Mouse (Mus musculus) R1 (cell line): ENCODE results near the gene Ppara.
A peak's percentile ranks its signal among the peaks of the same experiment; 100 is the strongest.

Experiments used
- DNase-seq: peaks from one replicate; pipeline ENCODE4 v3.0.0-alpha.2; 2018; ENCODE audit warnings: low read depth, low spot score

Gene Ppara

DNA sequence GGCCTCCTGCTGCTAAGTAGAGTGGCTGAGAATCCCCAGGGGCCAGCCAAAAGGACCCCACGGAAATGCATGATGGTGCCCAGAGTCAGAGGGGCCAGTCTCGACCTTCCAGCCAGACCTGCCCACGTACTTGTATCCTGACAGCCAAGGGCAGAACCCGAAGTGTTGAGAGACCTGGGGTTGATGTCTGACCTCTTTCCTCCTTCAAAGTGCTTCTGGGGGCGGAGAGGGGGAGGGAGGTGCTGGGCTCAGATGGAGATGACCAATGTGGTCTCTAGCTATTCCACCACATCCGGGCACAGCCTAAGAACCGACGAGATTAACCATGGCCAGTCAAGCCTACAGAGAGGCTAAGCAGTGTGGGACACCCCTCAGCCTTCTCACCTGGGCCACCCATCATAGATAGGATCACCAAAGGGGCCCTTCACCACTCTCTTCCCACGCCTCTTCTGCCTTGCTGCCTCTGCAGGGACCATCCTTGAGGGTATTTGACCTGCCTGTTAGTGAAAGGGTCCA, 29.7 kb upstream of the Ppara start:
- DNase-seq, result no peak

DNA sequence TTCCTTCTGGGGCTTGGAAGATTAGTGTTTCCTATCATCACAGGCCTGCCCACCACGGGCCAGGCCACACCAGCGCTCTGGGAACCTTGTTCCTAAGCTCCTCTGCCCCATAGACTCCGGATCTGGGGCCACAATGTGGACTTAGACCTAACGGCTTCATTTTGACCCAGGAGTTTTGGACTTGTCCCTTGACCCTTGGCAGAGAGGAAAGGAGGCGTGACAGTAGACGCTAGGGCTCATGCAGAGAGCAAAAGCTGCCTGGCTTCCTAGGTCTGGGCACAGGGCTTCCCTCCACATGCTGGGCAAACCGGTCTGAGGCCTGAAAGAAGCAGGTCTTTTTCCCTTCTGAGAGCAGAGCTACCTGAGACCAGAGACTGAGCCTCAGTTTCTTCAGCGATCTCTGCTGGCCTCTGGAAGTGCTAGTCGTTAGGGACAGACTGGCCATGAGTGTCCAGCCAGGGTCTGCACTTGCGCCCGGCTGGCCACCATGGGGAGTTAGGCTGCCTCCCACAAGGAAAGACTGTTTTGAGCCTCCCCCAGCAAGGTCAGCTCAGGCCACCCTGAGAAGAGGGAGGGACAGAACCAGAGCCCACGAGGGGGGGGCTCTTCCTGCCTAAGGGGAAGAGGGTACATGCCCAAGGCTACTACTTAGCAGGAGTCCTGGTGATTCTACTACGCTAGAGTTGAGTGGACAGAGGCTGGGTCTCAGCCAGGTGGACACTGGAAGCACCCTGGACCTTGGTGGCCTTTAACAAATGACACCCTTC, 29.0 kb upstream of the Ppara start:
- DNase-seq, result no peak

DNA sequence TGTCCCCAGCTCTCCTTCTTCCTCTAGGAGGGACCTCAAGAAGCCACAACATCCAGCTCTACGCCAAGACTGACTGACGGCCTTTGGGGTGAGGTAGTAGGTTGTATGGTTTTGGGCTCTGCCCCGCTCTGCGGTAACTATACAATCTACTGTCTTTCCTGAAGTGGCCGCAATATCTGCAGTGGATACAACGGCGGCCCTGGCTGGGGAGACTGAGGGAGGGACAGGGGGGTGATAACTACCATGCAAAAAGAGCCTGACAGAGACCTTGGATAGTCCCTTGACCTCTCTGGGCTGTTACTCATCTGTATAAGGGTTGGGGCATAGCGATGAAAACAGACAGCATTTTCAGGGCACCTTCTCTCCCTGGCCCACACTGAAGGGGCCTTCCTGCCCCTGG, 28.3 kb upstream of the Ppara start:
- no peak for DNase-seq

DNA sequence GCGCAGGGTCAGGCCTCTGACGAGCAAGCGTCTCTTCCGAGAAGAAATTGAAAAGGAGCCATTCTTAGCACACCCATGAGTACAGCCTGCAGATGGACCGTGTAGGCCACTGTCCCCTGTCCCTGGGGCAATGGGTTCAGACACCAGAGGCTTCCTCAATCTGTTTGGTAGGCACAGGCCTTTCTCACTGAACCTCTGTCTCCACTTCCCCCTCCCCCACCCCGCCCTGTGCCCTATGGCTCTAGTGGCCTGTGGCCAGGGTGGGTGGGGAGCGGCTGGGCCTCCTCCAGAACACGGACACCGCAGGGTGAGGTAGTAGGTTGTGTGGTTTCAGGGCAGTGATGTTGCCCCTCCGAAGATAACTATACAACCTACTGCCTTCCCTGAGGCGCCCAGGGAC, 27.8 kb upstream of the Ppara start:
- DNase-seq, result no peak

DNA sequence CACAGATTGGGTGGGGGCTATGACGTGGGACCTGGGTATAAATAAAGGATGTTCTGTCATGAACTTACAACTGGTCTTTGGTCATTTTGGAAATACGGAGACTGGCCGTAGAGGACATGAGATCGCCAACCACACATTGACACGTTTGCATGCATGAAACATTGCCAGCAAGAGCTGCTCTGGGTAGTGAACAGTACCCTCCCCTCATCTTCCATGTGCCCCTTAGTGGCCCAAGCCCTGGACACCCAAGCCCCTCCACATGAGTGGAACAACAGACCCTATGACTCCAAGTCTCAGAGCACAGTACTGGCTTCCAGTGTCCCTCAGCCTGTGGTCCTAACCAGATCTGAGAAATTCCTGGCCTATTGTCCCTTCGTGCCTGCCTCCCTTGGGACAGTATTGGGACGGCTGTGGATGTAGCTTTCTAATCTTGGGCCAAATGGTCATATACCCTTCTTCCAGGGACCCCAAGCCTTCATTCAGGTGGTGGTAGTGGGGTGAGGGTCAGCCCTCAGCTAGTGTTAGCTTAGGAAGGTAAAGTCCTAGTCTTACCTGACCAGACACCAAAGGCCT, 27.2 kb upstream of the Ppara start:
- no peak for DNase-seq

DNA sequence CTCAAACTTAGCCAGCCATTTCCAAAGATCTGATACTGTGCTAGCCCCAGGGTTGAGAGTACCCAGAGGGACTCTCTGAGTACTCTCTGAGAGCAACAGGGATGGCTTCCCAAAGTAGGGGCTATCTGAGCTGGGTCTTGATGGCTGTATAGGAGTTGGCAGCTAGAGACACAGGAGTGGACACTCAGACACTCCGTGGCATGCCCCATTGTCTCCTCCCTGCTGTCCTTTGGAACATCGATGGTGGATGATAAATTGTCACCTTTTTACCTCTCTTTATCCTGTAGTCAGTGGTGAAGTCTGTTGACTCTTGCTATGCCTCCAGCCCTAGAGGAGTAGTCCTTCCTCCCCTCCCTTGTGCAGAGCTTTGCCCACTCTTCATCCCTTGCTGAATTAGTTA, 26.6 kb upstream of the Ppara start:
- DNase-seq, result no peak

DNA sequence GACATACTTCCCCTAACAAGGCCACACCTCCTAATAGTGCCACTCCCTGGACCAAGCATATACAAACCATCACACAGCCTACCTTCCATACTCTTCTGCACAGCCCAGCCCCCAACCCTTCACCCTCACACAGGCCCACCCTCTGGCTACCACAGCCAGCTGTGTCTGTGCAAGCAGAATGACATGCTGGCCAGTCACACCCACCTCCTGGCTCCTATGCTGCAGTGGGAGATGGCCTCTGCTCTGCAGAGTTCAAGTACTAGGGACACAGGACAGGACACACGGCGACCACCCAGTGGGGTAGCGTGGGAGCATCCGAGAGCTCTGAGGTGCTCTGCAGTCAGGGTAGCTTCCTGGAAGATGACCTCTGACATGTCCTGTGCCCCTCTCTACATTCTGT, 25.9 kb upstream of the Ppara start:
- no peak for DNase-seq

DNA sequence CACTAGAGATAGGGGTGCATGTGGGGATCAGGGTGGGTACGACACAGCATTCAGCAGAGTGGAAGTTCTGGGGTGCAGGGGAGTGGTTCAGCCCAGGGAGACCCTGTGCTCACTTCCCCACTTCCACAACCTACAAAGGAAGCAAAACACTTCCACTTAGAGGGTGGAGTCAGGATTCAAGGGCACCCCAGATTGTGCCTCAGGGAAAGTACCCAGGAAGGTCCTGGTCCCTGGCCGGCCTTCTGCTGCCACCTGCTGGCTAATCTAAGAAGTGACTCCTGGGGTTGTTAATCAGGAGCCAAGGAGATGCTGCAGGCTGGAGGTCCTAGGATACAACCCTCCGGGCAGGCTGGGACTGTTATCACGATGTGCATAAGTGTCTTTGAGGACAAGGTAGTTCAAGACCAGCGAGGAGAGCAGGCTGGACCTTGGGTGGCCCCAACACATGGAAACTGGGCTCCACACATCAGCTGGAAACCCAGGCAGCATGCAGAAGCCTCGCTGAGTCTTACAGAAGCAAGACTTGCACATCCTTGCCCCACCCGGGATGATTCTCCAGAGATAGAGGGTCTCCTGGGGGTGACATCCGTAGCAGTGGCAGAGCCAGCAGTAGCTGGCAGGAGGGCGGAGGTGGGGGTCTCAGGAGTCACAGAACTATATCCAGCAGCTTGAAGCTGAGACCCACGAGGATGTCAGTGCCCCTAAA, 25.4 kb upstream of the Ppara start:
- DNase-seq, result peak; percentile 72

DNA sequence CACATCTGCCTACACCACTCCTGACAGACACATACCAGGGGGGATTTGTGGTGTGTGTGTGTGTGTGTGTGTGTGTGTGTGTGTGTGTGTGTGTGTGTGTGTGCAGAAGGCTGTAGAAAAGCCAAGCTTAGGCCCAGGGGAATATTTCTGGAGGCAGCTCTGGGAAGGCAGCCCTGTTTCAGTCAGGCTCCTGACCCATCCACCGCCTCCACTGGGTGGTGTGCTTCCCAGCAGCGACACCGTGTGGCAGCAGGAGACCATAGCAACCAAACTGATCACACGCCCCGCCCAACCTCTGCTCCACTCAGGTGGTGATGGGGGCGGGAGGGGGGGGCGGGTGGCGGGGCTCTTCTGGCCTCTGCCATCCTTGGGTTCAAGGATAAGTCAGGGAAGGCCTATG, 24.6 kb upstream of the Ppara start:
- peak; percentile 75 for DNase-seq

DNA sequence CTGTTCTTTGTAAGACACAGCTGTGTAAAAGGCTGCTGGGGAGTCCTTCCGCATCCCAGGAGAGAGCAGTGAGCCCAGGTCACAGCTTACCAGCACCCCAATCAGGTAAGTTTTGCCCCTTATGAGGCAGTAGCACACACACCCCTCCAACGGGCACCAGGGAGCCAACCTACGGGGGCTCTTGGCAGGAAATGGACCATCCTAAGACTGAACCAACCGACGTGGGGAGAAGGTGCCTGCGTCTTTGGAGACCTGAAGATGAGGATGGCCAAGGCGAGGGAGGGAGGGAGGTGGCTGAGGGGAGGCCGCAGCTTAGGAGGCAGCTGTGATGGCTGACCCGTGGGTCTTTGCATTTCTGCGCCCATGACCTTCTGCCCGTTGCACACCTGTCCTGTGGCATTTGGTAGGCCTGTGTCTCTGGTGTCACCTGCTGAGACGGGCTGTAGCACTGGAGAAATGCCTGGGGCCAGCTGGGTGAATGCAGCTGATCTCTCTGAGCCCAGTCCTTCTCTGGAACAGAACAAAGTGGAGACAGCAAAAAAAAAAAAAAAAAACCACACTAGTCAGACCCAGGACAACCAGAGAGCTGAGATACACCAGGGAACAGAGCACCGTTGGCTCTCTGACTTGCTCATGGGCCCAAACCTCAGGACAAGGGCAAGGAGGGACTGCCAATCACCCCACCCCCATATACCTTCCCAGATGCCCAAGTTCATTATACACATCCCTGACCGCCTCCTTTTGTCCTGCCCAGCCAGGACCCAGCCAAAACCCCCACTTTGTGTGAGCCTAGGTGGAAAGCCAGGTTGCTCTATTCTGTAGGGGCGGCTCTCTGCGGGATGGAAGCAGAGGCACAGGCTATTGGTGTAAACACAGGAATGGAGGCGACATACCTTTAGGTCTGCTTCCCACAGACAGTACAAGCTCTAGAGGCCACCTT, 23.9 kb upstream of the Ppara start:
- no peak for DNase-seq

DNA sequence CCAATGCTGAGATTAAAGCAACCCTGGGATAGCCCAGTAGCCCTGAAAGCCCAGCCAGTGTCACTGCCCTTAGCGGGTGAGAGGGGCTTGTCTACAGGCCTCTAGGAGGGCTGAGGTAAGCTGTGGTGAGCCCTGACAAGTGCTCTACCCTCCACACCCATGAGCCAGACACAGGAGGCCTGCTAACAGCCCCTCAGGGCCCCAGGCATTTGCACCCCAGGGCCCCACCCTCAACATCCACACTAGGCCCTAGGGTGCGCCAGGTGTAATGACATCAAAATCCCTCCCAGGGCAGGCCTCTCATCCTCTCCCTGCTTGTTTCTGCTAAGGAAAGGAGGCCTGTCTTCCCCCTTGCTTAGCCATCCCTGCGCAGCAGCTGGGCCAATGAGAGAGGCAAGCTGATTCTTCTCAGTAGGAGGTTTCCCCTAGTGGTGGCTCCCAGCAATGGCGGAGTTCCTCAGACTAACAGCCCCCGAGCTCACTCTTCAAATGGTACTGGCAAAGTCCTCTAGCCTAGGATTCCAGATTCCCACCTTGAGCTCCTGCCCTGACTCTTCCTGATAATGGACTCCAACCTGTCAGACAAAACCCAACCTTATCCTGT, 22.1 kb upstream of the Ppara start:
- DNase-seq, result peak; percentile 80

DNA sequence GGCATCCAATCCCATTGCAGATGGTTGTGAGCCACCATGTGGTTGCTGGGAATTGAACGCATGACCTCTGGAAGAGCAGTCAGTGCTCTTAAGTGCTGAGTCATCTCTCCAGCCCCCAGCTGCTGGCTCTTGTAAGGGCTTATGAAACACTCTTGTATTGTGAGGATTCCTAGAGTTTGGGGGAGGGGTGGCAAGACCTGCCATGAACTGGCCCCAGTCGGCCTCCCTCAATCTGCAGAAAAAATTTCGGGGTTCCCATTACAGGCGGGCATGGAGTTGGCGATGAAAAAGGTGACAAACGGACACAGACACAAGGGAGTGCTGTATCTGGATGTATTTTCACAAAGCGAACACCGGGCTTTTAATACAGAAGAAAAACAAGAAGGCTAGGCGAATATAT, 21.4 kb upstream of the Ppara start:
- no peak for DNase-seq

DNA sequence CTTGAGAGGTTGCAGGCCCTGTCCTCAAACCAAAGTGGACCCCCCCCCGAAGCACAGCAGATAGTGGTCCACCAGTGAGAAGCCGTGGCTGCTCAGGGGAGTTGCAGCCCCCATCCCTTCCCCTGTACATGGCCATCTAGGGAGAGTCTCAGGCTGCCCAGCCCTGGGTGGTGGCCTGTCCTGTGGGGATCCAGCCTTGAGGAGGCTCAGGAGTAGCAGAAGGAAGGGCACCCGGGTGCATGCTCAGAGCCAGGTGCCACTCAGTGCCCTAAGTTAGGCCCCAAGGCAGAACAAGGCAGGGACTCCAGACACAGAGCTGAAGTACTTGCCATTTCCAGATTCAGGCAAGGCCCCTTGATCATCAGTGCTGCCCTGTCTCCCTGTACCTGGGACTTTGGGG, 19.7 kb upstream of the Ppara start:
- no peak for DNase-seq

DNA sequence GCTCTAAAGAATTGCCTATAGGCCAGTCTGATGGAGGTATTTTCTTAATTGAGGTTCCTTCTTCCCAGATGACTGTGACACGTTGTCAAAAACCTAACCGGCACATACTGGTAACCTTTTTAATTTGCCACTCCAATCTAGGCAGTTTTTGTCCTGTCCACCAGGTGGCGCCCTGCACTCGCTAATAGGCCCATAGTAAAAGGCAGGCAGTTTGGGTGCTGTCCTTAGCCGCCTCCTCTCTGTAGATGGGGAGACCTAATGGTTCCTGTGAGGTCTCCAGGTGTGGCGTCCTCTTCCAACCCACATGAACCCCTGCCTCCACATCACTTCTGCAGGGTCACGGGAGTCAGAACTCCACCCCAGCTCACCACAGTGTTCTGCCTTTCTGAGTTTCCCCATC, 18.7 kb upstream of the Ppara start:
- peak; percentile 71 for DNase-seq

DNA sequence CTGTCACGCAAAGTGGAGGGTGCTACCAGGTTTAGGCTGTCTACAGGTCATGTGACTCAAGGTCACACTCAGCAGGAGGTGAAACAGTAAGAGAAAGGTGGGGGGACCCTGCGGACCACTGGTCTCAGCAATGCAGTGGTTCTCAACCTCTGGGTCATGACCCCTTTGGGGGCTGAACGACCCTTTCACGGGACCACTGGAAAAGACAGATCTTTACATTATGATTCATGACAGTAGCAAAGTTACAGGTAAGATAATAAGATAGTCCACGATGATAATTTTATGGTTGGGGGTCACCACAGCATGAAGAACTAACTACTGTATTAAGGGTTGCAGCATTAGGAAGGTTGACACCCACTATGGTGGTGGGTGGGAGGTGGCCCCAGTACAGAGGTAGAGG, 18.2 kb upstream of the Ppara start:
- no peak for DNase-seq

DNA sequence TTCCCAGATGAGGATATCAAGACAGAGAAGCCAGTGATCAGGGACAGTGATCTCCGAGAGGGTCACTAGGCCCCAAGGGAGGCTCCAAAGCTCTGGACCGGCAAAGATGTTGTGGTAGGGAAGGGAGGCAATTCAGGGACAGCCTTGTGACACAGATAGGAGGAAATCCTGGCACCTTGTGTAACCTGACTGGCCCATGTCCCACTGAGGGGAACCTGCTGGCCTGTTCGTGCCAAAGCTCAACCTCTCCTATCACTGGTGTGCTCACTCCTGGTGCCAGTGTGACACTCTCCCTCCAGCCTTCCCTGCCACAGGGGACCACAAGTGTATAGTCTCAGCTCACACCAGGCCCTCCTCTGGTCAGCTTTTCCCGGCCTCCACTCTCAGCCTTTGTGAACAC, 17.8 kb upstream of the Ppara start:
- no peak for DNase-seq

DNA sequence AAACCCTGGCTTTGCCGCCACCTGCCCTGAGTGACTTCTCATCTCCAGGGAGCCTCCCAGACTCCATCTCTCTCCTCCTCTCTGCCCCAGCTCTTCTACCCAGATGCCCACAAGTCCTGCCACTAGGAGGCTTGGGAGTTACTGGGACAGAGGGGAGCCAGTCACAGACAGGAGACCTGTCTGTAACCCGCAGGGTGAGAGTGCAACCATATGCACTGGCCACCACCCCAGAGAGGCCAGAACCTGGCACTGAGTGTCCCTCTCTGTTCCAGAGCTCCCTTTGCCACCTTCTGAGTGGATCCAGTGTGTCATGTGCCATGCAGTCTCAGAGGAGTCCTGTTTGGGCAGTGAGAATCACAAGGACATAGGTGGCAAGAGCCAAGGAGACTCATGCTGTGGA, 17.0 kb upstream of the Ppara start:
- no peak for DNase-seq

DNA sequence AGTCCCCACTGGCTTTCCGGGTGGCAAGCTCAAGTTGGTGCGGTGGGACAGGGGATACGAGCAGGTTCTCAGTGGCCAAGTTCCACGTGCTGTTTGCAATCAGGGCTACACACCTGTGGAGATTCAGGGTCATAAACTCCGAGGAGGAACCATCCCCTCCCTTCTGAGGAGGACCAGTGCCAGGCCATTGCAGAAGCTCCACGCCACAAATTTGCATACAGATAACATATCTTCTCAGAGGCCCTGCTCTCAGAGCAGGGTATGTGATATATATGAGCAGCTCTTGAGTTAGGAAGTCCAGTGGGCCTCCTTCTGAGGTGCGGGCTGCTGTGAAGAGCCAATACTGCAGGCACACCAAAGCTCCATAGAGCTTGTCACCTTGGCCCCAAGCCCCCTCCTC, 15.8 kb upstream of the Ppara start:
- DNase-seq, result no peak

DNA sequence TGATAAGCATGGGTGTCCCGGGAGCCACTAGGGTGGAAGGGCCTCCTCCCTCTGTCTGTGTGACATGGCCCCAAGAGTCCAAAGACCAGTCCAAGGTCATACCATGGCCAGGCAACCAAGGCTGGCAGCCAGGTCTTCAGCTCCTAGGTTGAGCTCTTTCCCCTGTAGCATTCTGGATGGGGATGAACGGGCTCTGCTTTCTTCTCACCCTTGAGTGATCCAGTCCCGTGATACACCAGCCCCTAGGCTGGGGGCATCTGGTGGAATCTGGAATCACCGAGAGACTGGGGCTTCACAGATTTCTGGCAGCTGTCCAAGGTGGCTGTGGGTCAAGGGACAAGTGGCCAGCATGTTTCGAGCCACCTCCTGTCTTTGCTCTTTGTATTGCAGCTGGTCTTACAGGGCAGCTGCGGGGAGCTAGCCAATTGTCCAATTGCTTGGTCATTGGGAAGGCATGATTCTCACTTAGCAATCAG, 14.4 kb upstream of the Ppara start:
- no peak for DNase-seq

DNA sequence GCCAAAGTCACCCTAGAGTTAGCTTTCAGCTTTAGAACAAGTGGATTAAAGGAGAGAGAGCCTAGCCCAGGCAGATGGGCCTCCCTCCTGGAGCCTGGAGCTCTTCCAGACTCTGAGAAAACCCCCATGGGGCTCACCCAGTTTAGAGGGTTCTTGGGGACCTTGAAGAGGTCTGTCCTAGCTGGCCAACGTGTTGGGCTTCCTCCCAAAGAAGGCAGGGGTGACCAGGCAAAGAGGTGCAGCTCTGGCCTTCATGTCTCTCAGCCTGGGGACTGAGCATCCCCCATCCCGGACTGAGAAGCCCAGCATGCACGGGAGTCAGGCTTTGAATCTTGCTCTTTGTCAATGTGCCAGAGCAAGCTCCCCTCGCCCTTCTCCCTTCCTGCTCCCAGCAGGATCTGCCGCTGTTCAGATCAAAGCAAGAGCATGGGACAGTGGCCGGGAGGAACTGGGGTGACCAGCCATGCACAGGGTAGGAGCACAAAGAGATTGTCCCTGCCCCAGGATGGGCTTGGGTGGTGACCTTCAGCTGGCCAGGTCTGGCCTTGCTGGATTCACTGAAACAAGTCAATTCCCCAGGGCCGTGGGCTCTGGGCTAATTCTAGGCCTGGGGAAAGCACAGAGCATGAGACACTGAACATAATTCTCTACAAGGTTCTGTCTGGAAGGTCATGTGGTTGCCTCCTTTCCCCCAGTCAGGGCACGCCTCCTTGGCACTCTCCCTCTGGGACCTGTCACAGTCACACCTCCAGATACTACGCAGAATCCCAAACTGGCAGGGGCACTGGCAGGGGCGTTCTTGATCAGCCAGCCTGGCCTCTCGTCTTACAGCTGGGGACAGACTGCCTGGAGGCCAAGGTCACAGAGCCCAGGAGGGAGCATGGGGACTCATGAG, 10.3 kb upstream of the Ppara start:
- DNase-seq, result no peak
